Mouse (Mus musculus) liver, embryonic 14.5 days (tissue): ENCODE results near the gene Tmem269. TPM values are rescaled to one million over a fixed set of nuclear protein-coding genes. Genes with fewer than 3 reads are reported as not detected.

ENCODE experiments used
- ATAC-seq: fragments of 200-750 bp; cut with Nextera tagmentation; 2 replicates; pipeline ENCODE4 v1.8.0; 2017; ENCODE audit warnings: moderate number of reproducible peaks, mild to moderate bottlenecking, moderate library complexity; ENCODE audit not compliant: insufficient read depth
- DNase-seq, 3 experiments: peaks; one replicate each; pipeline ENCODE4 v3.0.0-alpha.2; 2012 to 2013; ENCODE audit warnings: low read depth in 3 of 3, low spot score in 3 of 3
- H3K27ac ChIP-seq: fragments of 300-500 bp; sonication (generic); 2 replicates; pipeline ENCODE4 v1.5.1; 2014; ENCODE audit warnings: moderate library complexity, mild to moderate bottlenecking, control low read depth, inconsistent platforms
- H3K27me3 ChIP-seq: fragments of 300-500 bp; sonication (generic); 2 replicates; pipeline ENCODE4 v1.6.1; 2014; ENCODE audit warnings: mild to moderate bottlenecking, low read length, moderate library complexity; ENCODE audit not compliant: control insufficient read depth, insufficient read depth
- H3K36me3 ChIP-seq: fragments of 300-500 bp; sonication (generic); replicated peaks from 2 replicates; pipeline ENCODE4 v1.6.1; 2014; ENCODE audit warnings: low read depth; ENCODE audit not compliant: control insufficient read depth, insufficient read depth
- H3K4me1 ChIP-seq, 2 experiments: fragments of 200-500 bp in 1 of 2; fragments of 300-500 bp in 1 of 2; sonication (generic) in 1 of 2; replicated peaks; 2 replicates each; pipeline ENCODE4 v1.6.1; 2012 to 2014; ENCODE audit warnings: antibody characterized with exemption in 1 of 2, inconsistent platforms in 1 of 2, low read length in 1 of 2; ENCODE audit not compliant: control insufficient read depth in 2 of 2, insufficient read depth in 2 of 2
- H3K4me2 ChIP-seq: fragments of 300-500 bp; sonication (generic); 2 replicates; pipeline ENCODE4 v1.6.1; 2014; ENCODE audit warnings: low read depth, mild to moderate bottlenecking, control low read depth, moderate library complexity
- H3K4me3 ChIP-seq, 2 experiments: fragments of 200-500 bp in 1 of 2; fragments of 300-500 bp in 1 of 2; sonication (generic) in 1 of 2; 2 replicates each; pipeline ENCODE4 v1.5.1; 2012 to 2014; ENCODE audit warnings: low read depth in 2 of 2, low read length in 2 of 2, mild to moderate bottlenecking in 2 of 2, control low read depth in 1 of 2, inconsistent platforms in 1 of 2, moderate library complexity in 1 of 2; ENCODE audit not compliant: insufficient read depth in 1 of 2
- H3K9ac ChIP-seq: fragments of 300-500 bp; sonication (generic); replicated peaks from 2 replicates; pipeline ENCODE4 v1.6.1; 2014; ENCODE audit warnings: mild to moderate bottlenecking, control low read depth, moderate library complexity
- H3K9me3 ChIP-seq: fragments of 300-500 bp; sonication (generic); 2 replicates; pipeline ENCODE4 v1.6.1; 2016; ENCODE audit warnings: low read length, mixed read lengths; ENCODE audit not compliant: control insufficient read depth
- CTCF ChIP-seq: IDR thresholded peaks from 2 replicates; pipeline ENCODE4 v1.5.1; 2016; ENCODE audit warnings: antibody characterized with exemption, low read depth, control low read depth
- EP300 ChIP-seq: IDR thresholded peaks from 2 replicates; pipeline ENCODE4 v1.6.1; 2016; ENCODE audit warnings: antibody characterized with exemption, low read depth
- WGBS: fragments of 180-500 bp; shearing (Covaris S2); extraction: QIAGEN DNeasy Blood & Tissue Kit; methylation state at CpG from one replicate; pipeline ENCODE4 v1.1.7; 2014; ENCODE audit not compliant: insufficient replicate concordance; 5-methylcytosine and 5-hydroxymethylcytosine counted together
- polyA plus RNA-seq, 2 experiments: library from polyadenylated mRNA; depleted of rRNA in 1 of 2; stranded (reverse) in 1 of 2; unstranded in 1 of 2; fragments of >200 nt; fragmentation: Nextera tagmentation in 1 of 2; extraction: Ambion mirVana in 1 of 2; gene quantifications; 2 replicates each; pipeline versions ENCODE4 v1.2.1 to v1.2.3; 2012 to 2014

Gene Tmem269
- polyA plus RNA-seq, 2 experiments, result not detected

DNA sequence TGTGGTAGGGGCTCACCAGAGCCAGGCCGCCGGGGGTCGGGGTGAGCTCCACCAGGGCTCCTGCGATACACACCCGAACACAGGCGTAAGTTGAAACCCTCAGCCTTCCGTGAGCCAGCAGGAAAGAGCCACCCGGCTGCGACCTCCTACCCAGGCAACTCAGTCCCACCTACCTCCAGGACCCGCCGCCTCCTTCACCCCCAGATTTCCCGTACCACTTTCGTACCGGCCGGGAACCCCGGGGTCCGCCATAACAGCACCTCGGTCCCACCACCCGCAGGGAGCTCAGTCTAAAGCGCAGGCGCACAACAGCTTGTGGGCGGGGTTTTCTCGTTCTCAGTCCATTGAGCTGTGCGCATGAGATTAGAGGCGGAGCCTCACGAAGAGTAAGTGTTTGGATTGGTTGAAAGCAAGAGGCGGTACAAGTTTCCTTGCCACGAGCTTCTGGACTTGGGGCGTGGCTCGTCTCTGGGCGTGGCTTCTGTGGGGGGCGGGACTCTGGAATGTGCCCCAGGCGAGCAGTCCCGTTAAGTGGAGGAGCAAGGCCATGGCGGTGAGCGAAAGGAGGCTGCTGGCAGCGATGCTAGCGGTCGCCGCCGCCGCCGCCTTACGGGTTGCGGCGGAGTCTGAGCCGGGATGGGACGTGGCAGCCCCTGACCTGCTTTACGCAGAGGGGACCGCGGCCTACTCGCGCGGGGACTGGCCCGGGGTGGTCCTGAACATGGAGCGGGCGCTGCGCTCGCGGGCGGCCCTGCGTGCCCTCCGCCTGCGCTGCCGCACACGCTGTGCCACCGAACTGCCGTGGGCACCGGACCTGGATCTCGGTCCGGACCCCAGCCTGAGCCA is 14.6 kb upstream of the Tmem269 start, which contains the start of the genes AU022252 and P3h1:
AU022252 (minus strand) TSS at position 303 of the 846 bp plus-strand sequence.
P3h1 (plus strand) TSS at position 506 of the 846 bp plus-strand sequence.
- no peaks in the 10 kb centered on the region for H3K36me3 ChIP-seq

GRCm38 (mm10) chr4:119226751-119227150 is 8.7 kb upstream of the Tmem269 start:
- ATAC-seq, result no peak
- peaks cover 3 to 5% of the 10 kb centered on the region in 2 experiments; a peak in 3 of 4 replicates for H3K4me1 ChIP-seq
- WGBS, result 75% methylated on average over 11 of the region's 11 CpGs

More for the DNA sequence above, 14.6 kb upstream of the Tmem269 start, which contains the start of the genes AU022252 and P3h1:
- Histone ChIP-seq H3K9ac (peak within 1 kb of the TSS; percentile 92), H3K27ac (peak within 1 kb of the TSS; percentile 39; the same call in 1 of the 2 replicates), H3K4me2 (peak within 1 kb of the TSS; percentile 78), H3K4me1 (peaks cover 3 to 5% of the 10 kb centered on the region in 2 experiments; a peak in 3 of 4 replicates), H3K4me3 (peak within 1 kb of the TSS; percentile 71 to 85), H3K9me3 (no peaks in the 10 kb centered on the region), H3K27me3 (no peaks in the 10 kb centered on the region; the same call in 1 of the 2 replicates)
- TF ChIP-seq CTCF (no peak), EP300 (no peak)
- ATAC-seq (peak; percentile 96), DNase-seq (peak; percentile 99)
- WGBS, result under 1% methylated on average over 69 of the region's 71 CpGs

DNA sequence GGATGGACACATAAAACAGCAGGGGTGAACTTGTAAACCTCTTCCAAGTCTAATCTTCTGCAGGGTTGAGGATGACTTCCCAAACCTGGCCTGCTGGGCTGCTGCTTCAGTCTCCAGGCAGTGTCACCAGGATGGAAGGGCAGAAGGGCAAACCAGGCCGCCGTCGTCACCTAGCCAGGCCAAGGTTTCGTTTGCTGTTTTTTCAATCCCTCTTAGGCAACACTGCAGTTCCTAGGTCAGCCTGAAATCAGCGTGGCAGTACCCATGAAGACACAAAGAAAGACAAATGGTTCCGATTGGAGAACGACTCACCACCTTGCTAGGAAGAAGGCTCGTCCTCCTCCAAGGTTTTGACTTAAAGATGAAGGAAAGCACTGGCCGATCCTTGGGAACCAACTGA is 7.7 kb upstream of the Tmem269 start:
- H3K9me3 ChIP-seq, result no peaks in the 10 kb centered on the region
- no peak overlapping the region for H3K27ac ChIP-seq
- no peak overlapping the region for H3K9ac ChIP-seq
- ATAC-seq, result no peak
- H3K27me3 ChIP-seq, result no peaks in the 10 kb centered on the region
- peaks cover 0 to 3% of the 10 kb centered on the region in 2 experiments; a peak in 1 of 4 replicates for H3K4me1 ChIP-seq
- H3K4me2 ChIP-seq, result no peak overlapping the region
- peak; percentile 30 for TF ChIP-seq CTCF
- no peak for TF ChIP-seq EP300
- peaks cover 8% of the 10 kb centered on the region for H3K36me3 ChIP-seq
- no peak overlapping the region for H3K4me3 ChIP-seq
- DNase-seq, result no peak
- WGBS, result 76% methylated on average over 9 of the region's 9 CpGs

More at GRCm38 (mm10) chr4:119226751-119227150, 8.7 kb upstream of the Tmem269 start:
- Histone ChIP-seq H3K9ac (no peak overlapping the region; the same call in 1 of the 2 replicates), H3K9me3 (no peaks in the 10 kb centered on the region), H3K36me3 (peaks cover 8% of the 10 kb centered on the region), H3K4me3 (no peak overlapping the region), H3K27ac (no peak overlapping the region), H3K27me3 (no peaks in the 10 kb centered on the region), H3K4me2 (no peak overlapping the region)
- no peak for DNase-seq
- TF ChIP-seq EP300 (no peak), CTCF (no peak)

DNA sequence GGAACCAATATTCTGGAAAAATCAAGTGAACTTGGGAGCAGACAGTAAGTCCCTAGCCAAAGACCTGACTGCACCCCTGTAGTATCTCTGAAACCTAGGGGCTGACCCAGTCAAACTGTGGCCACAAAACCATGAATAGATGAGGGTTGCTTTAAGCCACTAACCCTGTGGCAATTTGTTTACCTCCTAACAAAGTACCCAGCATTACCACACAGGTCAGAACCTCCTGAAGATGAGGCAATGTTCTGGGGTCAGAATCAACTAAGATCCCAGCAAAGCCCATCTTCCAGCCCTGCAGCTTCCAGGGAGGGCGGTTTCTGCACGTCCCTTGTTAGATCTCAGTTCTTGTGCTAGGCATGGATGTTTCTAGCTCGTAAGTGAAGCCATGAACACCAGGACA is 6.5 kb upstream of the Tmem269 start:
- Histone ChIP-seq H3K9ac (no peak overlapping the region), H3K9me3 (no peaks in the 10 kb centered on the region)

GRCm38 (mm10) chr4:119223696-119224095 is 5.7 kb upstream of the Tmem269 start:
- H3K4me1 ChIP-seq, result peaks cover 0 to 3% of the 10 kb centered on the region in 2 experiments; a peak in 1 of 4 replicates
- TF ChIP-seq CTCF, result peak; percentile 94
- no peak for TF ChIP-seq EP300
- WGBS, result 63% methylated on average over 1 of the region's 1 CpGs
- H3K36me3 ChIP-seq, result peaks cover 8% of the 10 kb centered on the region
- H3K4me3 ChIP-seq, result no peak overlapping the region
- ATAC-seq, result peak; percentile 34
- no peaks in the 10 kb centered on the region for H3K27me3 ChIP-seq
- peak in 1 of 3 experiments; percentile 42 for DNase-seq
- no peak overlapping the region for H3K27ac ChIP-seq
- no peak overlapping the region for H3K9ac ChIP-seq
- no peaks in the 10 kb centered on the region for H3K9me3 ChIP-seq
- no peak overlapping the region for H3K4me2 ChIP-seq

More for the DNA sequence above, 6.5 kb upstream of the Tmem269 start:
- WGBS, result 86% methylated on average over 3 of the region's 3 CpGs
- no peak overlapping the region for H3K4me2 ChIP-seq
- peaks cover 8% of the 10 kb centered on the region for H3K36me3 ChIP-seq
- DNase-seq (no peak), ATAC-seq (no peak)
- no peak overlapping the region for H3K27ac ChIP-seq
- TF ChIP-seq CTCF (no peak), EP300 (no peak)
- H3K4me3 ChIP-seq, result no peak overlapping the region
- H3K4me1 ChIP-seq, result peaks cover 0 to 3% of the 10 kb centered on the region in 2 experiments; a peak in 1 of 4 replicates
- no peaks in the 10 kb centered on the region for H3K27me3 ChIP-seq
